In genomic region chr12:53124696-53125095, GRCm38 (mm10) we compare ENCODE assay signal across 14 mouse cellular contexts.
DNase-seq lines count a peak whose midpoint lies in the region; ATAC-seq and TF ChIP-seq lines count a peak whose summit lies in the region.
"Had no signal": no experiment of that assay in that cellular context is flagged by ENCODE, and none has a peak within 500 bp of the region (broad histone marks: within the 10 kb centered on the region; RNA-seq: fewer than 3 reads in every experiment).

No protein-coding gene starts in this region.

- no peak overlapping the region for H3K4me3 ChIP-seq in forebrain, embryonic 11.5 days (ENCODE audit: low read depth, low read length)
- H3K4me3 ChIP-seq in forebrain, embryonic 10.5 days: no peak overlapping the region
- H3K4me3 ChIP-seq in hindbrain, embryonic 10.5 days: no peak overlapping the region
- no peak overlapping the region for H3K4me3 ChIP-seq in hindbrain, embryonic 11.5 days (ENCODE audit: low read depth, low read length)
- no peak overlapping the region for H3K4me3 ChIP-seq in hindbrain, embryonic 14.5 days (replicated peaks; ENCODE audit: low read length)
- no peak overlapping the region for H3K4me3 ChIP-seq in kidney, embryonic 14.5 days (ENCODE audit: low read length)
- H3K4me3 ChIP-seq: megakaryocyte, embryonic 14.5 days had no signal

- H3K9ac ChIP-seq in forebrain, embryonic 11.5 days (ENCODE audit: low read length): no peak overlapping the region
- no peak overlapping the region for H3K9ac ChIP-seq in hindbrain, embryonic 11.5 days (ENCODE audit: low read depth, low read length)
- 0 out of 2 replicates have a peak overlapping the region, but pooled peaks have one; percentile 12 for H3K9ac ChIP-seq in hindbrain, embryonic 14.5 days
- no peak overlapping the region for H3K9ac ChIP-seq in kidney, embryonic 14.5 days (ENCODE audit: low read depth, low read length)
- H3K9ac ChIP-seq: liver, postnatal 0 days had no signal

- H3K4me1 ChIP-seq in forebrain, embryonic 11.5 days (replicated peaks; ENCODE audit: control insufficient read depth, insufficient read depth, low read length): peaks cover 6% of the 10 kb centered on the region
- H3K4me1 ChIP-seq in forebrain, embryonic 10.5 days: peaks cover 32% of the 10 kb centered on the region
- H3K4me1 ChIP-seq in hindbrain, embryonic 10.5 days (replicated peaks): peaks cover 16% of the 10 kb centered on the region
- H3K4me1 ChIP-seq in hindbrain, embryonic 11.5 days (replicated peaks; ENCODE audit: control insufficient read depth, insufficient read depth, low read length): no peaks in the 10 kb centered on the region
- peaks cover 21% of the 10 kb centered on the region for H3K4me1 ChIP-seq in hindbrain, embryonic 14.5 days (replicated peaks; ENCODE audit: control insufficient read depth, insufficient read depth, low read length)
- 0 out of 2 replicates have a peak, but pooled peaks cover 3% of the 10 kb centered on the region for H3K4me1 ChIP-seq in kidney, embryonic 14.5 days (ENCODE audit: control insufficient read depth, insufficient read depth, low read length)
- H3K4me1 ChIP-seq: megakaryocyte, embryonic 14.5 days had no signal

- H3K27ac ChIP-seq in forebrain, embryonic 11.5 days (ENCODE audit: low read depth, low read length): peak overlapping the region; percentile 55
- no peak overlapping the region for H3K27ac ChIP-seq in forebrain, embryonic 10.5 days
- H3K27ac ChIP-seq in hindbrain, embryonic 10.5 days: peak overlapping the region; percentile 35; the same call in 1 of the 2 replicates
- no peak overlapping the region for H3K27ac ChIP-seq in hindbrain, embryonic 11.5 days (ENCODE audit: low read depth, low read length)
- peak overlapping the region; percentile 75 for H3K27ac ChIP-seq in hindbrain, embryonic 14.5 days
- no peak overlapping the region for H3K27ac ChIP-seq in kidney, embryonic 14.5 days (ENCODE audit: low read depth, low read length)

- no peak for TF ChIP-seq POLR2A in brain, embryonic 14.5 days (IDR thresholded peaks at IDR 0.05; ENCODE audit: borderline replicate concordance, extremely low read depth, insufficient read depth, insufficient read length, poor library complexity, severe bottlenecking)

- H3K27me3 ChIP-seq in forebrain, embryonic 11.5 days (ENCODE audit: control insufficient read depth, insufficient read depth, low read length): no peaks in the 10 kb centered on the region
- no peaks in the 10 kb centered on the region for H3K27me3 ChIP-seq in forebrain, embryonic 10.5 days (ENCODE audit: poor library complexity, severe bottlenecking)
- no peaks in the 10 kb centered on the region for H3K27me3 ChIP-seq in hindbrain, embryonic 10.5 days (ENCODE audit: insufficient read depth, poor library complexity, severe bottlenecking)
- H3K27me3 ChIP-seq in hindbrain, embryonic 11.5 days (ENCODE audit: control insufficient read depth, insufficient read depth, low read length): no peaks in the 10 kb centered on the region
- no peaks in the 10 kb centered on the region for H3K27me3 ChIP-seq in hindbrain, embryonic 14.5 days (ENCODE audit: control insufficient read depth, insufficient read depth, low read length)
- no peaks in the 10 kb centered on the region for H3K27me3 ChIP-seq in kidney, embryonic 14.5 days (ENCODE audit: control insufficient read depth, insufficient read depth, low read length)
- H3K27me3 ChIP-seq: CH12.LX; megakaryocyte, embryonic 14.5 days had no signal

- no peaks in the 10 kb centered on the region for H3K36me3 ChIP-seq in forebrain, embryonic 11.5 days (ENCODE audit: control insufficient read depth, insufficient read depth, low read length)
- no peaks in the 10 kb centered on the region for H3K36me3 ChIP-seq in forebrain, embryonic 10.5 days (replicated peaks)
- no peaks in the 10 kb centered on the region for H3K36me3 ChIP-seq in hindbrain, embryonic 10.5 days
- H3K36me3 ChIP-seq in hindbrain, embryonic 11.5 days (ENCODE audit: control insufficient read depth, insufficient read depth, low read length): no peaks in the 10 kb centered on the region
- H3K36me3 ChIP-seq in hindbrain, embryonic 14.5 days (replicated peaks; ENCODE audit: control insufficient read depth, insufficient read depth): no peaks in the 10 kb centered on the region
- H3K36me3 ChIP-seq in kidney, embryonic 14.5 days (ENCODE audit: control insufficient read depth, insufficient read depth, low read length): no peaks in the 10 kb centered on the region

- H3K9me3 ChIP-seq in forebrain, embryonic 11.5 days (ENCODE audit: control insufficient read depth, low read length): peaks cover 3% of the 10 kb centered on the region; the same call in 1 of the 2 replicates
- H3K9me3 ChIP-seq in forebrain, embryonic 10.5 days: peaks cover 7% of the 10 kb centered on the region; the same call in 1 of the 2 replicates
- H3K9me3 ChIP-seq in hindbrain, embryonic 10.5 days: peaks cover 6% of the 10 kb centered on the region; the same call in 1 of the 2 replicates
- no peaks in the 10 kb centered on the region for H3K9me3 ChIP-seq in hindbrain, embryonic 11.5 days (ENCODE audit: control insufficient read depth, low read length)
- H3K9me3 ChIP-seq in hindbrain, embryonic 14.5 days (ENCODE audit: control insufficient read depth, low read length): no peaks in the 10 kb centered on the region
- no peaks in the 10 kb centered on the region for H3K9me3 ChIP-seq in kidney, embryonic 14.5 days (ENCODE audit: control insufficient read depth, low read length)

- DNase-seq in forebrain, embryonic 11.5 days (ENCODE audit: low spot score): no peak
- DNase-seq in forebrain, embryonic 10.5 days (ENCODE audit: extremely low spot score, low spot score): no peak
- no peak for DNase-seq in hindbrain, embryonic 10.5 days (ENCODE audit: low spot score)
- DNase-seq in hindbrain, embryonic 11.5 days (ENCODE audit: low spot score): no peak
- DNase-seq in brain, embryonic 14.5 days (ENCODE audit: low read depth): peak; percentile 90
- DNase-seq in hindbrain, embryonic 14.5 days (ENCODE audit: low spot score): peak; percentile 34
- no peak for DNase-seq in kidney, postnatal 36 days
- DNase-seq: cerebellum, adult 11 months; liver, postnatal 0 days; spleen, adult 18-20 months had no signal

- no peak for TF ChIP-seq CTCF in brain, embryonic 14.5 days (IDR thresholded peaks at IDR 0.05; ENCODE audit: borderline replicate concordance, extremely low read depth, insufficient read depth, insufficient read length)

- H3K4me2 ChIP-seq in forebrain, embryonic 11.5 days (ENCODE audit: low read depth, low read length, severe bottlenecking): no peak overlapping the region
- no peak overlapping the region for H3K4me2 ChIP-seq in hindbrain, embryonic 11.5 days (replicated peaks; ENCODE audit: low read depth, low read length)
- H3K4me2 ChIP-seq in hindbrain, embryonic 14.5 days (replicated peaks): peak overlapping the region; percentile 28
- H3K4me2 ChIP-seq in kidney, embryonic 14.5 days (replicated peaks; ENCODE audit: low read depth, low read length): no peak overlapping the region

- ATAC-seq in forebrain, embryonic 11.5 days (replicated peaks; ENCODE audit: low FRiP score): no peak; the same call in 1 of the 2 replicates
- ATAC-seq in hindbrain, embryonic 11.5 days (ENCODE audit: low FRiP score): no peak
- ATAC-seq in hindbrain, embryonic 14.5 days (ENCODE audit: low FRiP score): 0 out of 2 replicates have a peak, but pooled peaks have one; percentile 17
- ATAC-seq in kidney, embryonic 14.5 days (ENCODE audit: low FRiP score, low TSS enrichment): no peak
- ATAC-seq: intestine, embryonic 16.5 days; liver, postnatal 0 days had no signal

- 15% methylated on average over 1 of the region's 1 CpGs for WGBS in forebrain, embryonic 11.5 days
- 29% methylated on average over 1 of the region's 1 CpGs for WGBS in forebrain, embryonic 10.5 days
- 28% methylated on average over 1 of the region's 1 CpGs for WGBS in hindbrain, embryonic 10.5 days
- WGBS in hindbrain, embryonic 11.5 days: 43% methylated on average over 1 of the region's 1 CpGs
- 18% methylated on average over 1 of the region's 1 CpGs for WGBS in hindbrain, embryonic 14.5 days
- WGBS in kidney, embryonic 14.5 days: 46% methylated on average over 1 of the region's 1 CpGs

Comparison
In these comparisons a context has a peak if more than half of its experiments do, and no peak if none do; other contexts are left out.
1. DNase-seq: peak in brain, embryonic 14.5 days (single experiment) and hindbrain, embryonic 14.5 days (single experiment); none in forebrain, embryonic 11.5 days (single experiment), forebrain, embryonic 10.5 days (single experiment), hindbrain, embryonic 10.5 days (single experiment), hindbrain, embryonic 11.5 days (single experiment) and kidney, postnatal 36 days (0 of 2).
2. H3K27ac ChIP-seq: peak in forebrain, embryonic 11.5 days (single experiment), hindbrain, embryonic 10.5 days (single experiment) and hindbrain, embryonic 14.5 days (single experiment); none in forebrain, embryonic 10.5 days (single experiment), hindbrain, embryonic 11.5 days (single experiment) and kidney, embryonic 14.5 days (single experiment).